Mouse (Mus musculus) ES-Bruce4 (cell line): Measurements from ENCODE around the gene Sephs1.

Experiments used
- CTCF ChIP-seq: IDR thresholded peaks from one replicate; pipeline ENCODE4 v1.8.1; 2011; ENCODE audit warnings: low read depth, low read length
- POLR2A ChIP-seq: IDR thresholded peaks from one replicate; pipeline ENCODE4 v1.8.1; 2011; ENCODE audit warnings: low read length; ENCODE audit not compliant: insufficient read depth

- TF ChIP-seq POLR2A (no peak), CTCF (no peak)
Observed at GRCm38 (mm10) chr2:4902346-4902745, 21.0 kb downstream of the Sephs1 start.
